Mouse (Mus musculus) heart, adult 2 months (tissue): ENCODE measurements around the gene Ppp2r5a. TPM values are rescaled to one million over a fixed set of nuclear protein-coding genes. Genes with fewer than 3 reads are reported as not detected.

Experiments
- DNase-seq, 2 experiments: peaks; one replicate each; pipeline ENCODE4 v3.0.0; 2021
- H3K27ac ChIP-seq: fragments of 200-600 bp; 2 replicates; pipeline ENCODE4 v1.8.1; 2022
- H3K27me3 ChIP-seq: fragments of 200-500 bp; 2 replicates; pipeline ENCODE4 v1.6.1; 2012; ENCODE audit warnings: mild to moderate bottlenecking, low read length, inconsistent platforms, mixed read lengths; ENCODE audit not compliant: control insufficient read depth, insufficient read depth
- H3K36me3 ChIP-seq: fragments of 200-500 bp; 2 replicates; pipeline ENCODE4 v1.6.1; 2012; ENCODE audit warnings: low read length, inconsistent platforms; ENCODE audit not compliant: control insufficient read depth, insufficient read depth
- H3K4me1 ChIP-seq: fragments of 200-500 bp; 2 replicates; pipeline ENCODE4 v1.6.1; 2011; ENCODE audit warnings: low read length; ENCODE audit not compliant: control insufficient read depth, insufficient read depth
- H3K4me3 ChIP-seq: fragments of 200-600 bp; 2 replicates; pipeline ENCODE4 v1.8.1; 2022
- H3K79me2 ChIP-seq: fragments of 200-500 bp; replicated peaks from 2 replicates; pipeline ENCODE4 v1.6.1; 2012; ENCODE audit warnings: mild to moderate bottlenecking, inconsistent platforms, low read length, moderate library complexity, mixed read lengths; ENCODE audit not compliant: control insufficient read depth, insufficient read depth
- H3K9ac ChIP-seq: fragments of 200-500 bp; 2 replicates; pipeline ENCODE4 v1.6.1; 2012; ENCODE audit warnings: low read depth, mild to moderate bottlenecking, control low read depth, inconsistent platforms, low read length, mixed read lengths
- CTCF ChIP-seq: fragments of 200-600 bp; IDR thresholded peaks from 2 replicates; pipeline ENCODE4 v1.8.1; 2022; ENCODE audit warnings: antibody characterized with exemption, mild to moderate bottlenecking, moderate library complexity
- EP300 ChIP-seq: fragments of 200-500 bp; IDR thresholded peaks from 2 replicates; pipeline ENCODE4 v1.6.1; 2011; ENCODE audit warnings: low read depth, low read length, control low read depth; ENCODE audit not compliant: insufficient read depth
- POLR2A ChIP-seq: fragments of 200-500 bp; IDR thresholded peaks from 2 replicates; pipeline ENCODE4 v1.6.1; 2011; ENCODE audit warnings: mild to moderate bottlenecking, low read depth, low read length, control low read depth; ENCODE audit not compliant: insufficient read depth
- WGBS: fragments of 180-500 bp; shearing (Covaris S2); methylation state at CpG from one replicate; pipeline ENCODE4 v1.1.7; 2018; 5-methylcytosine and 5-hydroxymethylcytosine counted together
- intact Hi-C: fragments of 180-260 bp; cut with DNase I; formaldehyde crosslinking; loops from one replicate; pipeline ENCODE4 v1.15.1; 2025
- polyA plus RNA-seq: library from polyadenylated mRNA; depleted of rRNA; stranded (reverse); fragments of >200 nt; gene quantifications from 2 replicates; pipeline ENCODE4 v1.2.3, GENCODE M21; 2012
- total RNA-seq, 2 experiments: library from RNA; stranded (reverse); gene quantifications; 2 replicates each; pipeline ENCODE4 v1.2.3; 2021

The Ppp2r5a gene
- total and polyA plus RNA-seq, 3 experiments: 53.7 to 110 (median 105) TPM

- 5% methylated on average over 35 of the region's 35 CpGs for WGBS
- H3K9ac ChIP-seq: peak overlapping the region; percentile 92
- no peak for TF ChIP-seq EP300
- TF ChIP-seq POLR2A: no peak
- TF ChIP-seq CTCF: no peak
- H3K4me3 ChIP-seq: peak overlapping the region; percentile 97
- H3K27ac ChIP-seq: peak overlapping the region; percentile 73
- DNase-seq: peak in 1 of 2 experiments; percentile 73
- intact Hi-C loops: no loop called here
- no peaks in the 10 kb centered on the region for H3K27me3 ChIP-seq
- no peaks in the 10 kb centered on the region for H3K79me2 ChIP-seq
- no peaks in the 10 kb centered on the region for H3K36me3 ChIP-seq
- peaks cover 2% of the 10 kb centered on the region; the same call in 1 of the 2 replicates for H3K4me1 ChIP-seq
Observed at GRCm38 (mm10) chr1:191326233-191326882, 76.7 kb downstream of the Ppp2r5a start.

- peak within 1 kb of the TSS; percentile 73 for H3K27ac ChIP-seq
- WGBS: under 1% methylated on average over 42 of the region's 42 CpGs
- TF ChIP-seq CTCF: no peak
- peak; percentile 92 for TF ChIP-seq POLR2A
- TF ChIP-seq EP300: 0 out of 2 replicates have a peak, but pooled peaks have one; percentile 34
- peaks cover 2% of the 10 kb centered on the region; the same call in 1 of the 2 replicates for H3K4me1 ChIP-seq
- H3K36me3 ChIP-seq: no peaks in the 10 kb centered on the region
- no peaks in the 10 kb centered on the region for H3K79me2 ChIP-seq
- H3K27me3 ChIP-seq: no peaks in the 10 kb centered on the region
- H3K4me3 ChIP-seq: peak within 1 kb of the TSS; percentile 97
- H3K9ac ChIP-seq: peak within 1 kb of the TSS; percentile 92
- peak; percentile 96 to 97 for DNase-seq
- intact Hi-C loops: no loop called here
Observed at GRCm38 (mm10) chr1:191325726-191326232, 77.3 kb downstream of the Ppp2r5a start, which contains the start of gene Tmem206. TSS of gene Tmem206 (plus strand) at chr1:191325912.

- peak overlapping the region; percentile 60 for H3K27ac ChIP-seq
- TF ChIP-seq CTCF (no peak), POLR2A (no peak), EP300 (no peak)
- H3K79me2 ChIP-seq: no peaks in the 10 kb centered on the region
- H3K4me3 ChIP-seq: no peak overlapping the region
- no peaks in the 10 kb centered on the region for H3K36me3 ChIP-seq
- WGBS: 81% methylated on average over 7 of the region's 7 CpGs
- no peaks in the 10 kb centered on the region for H3K27me3 ChIP-seq
- peaks cover 2% of the 10 kb centered on the region; the same call in 1 of the 2 replicates for H3K4me1 ChIP-seq
- intact Hi-C loops: loop anchor here (5.0 kb wide), 1 partner anchor 32 kb away; no protein-coding TSS in a partner anchor
- DNase-seq: no peak
- H3K9ac ChIP-seq: no peak overlapping the region
Observed at GRCm38 (mm10) chr1:191324733-191325590, 78.1 kb downstream of the Ppp2r5a start.

DNA sequence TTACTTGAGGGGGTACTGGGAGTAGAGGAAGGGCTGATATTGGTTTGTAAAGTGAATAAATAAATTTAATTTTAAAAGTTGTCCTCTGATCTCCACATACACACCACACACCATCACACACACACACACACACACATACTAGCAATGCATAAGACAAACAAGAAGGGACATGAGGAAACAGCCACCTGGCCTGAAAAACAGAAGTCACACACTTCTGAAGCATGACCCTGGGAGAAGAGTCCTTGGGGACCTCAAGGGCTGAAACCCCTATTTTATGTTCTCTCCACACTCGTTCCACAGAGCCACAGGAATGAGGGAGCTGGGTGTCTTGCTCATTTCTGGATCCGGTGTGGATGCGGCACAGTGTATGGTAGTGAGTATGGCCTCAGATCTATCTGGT, 79.7 kb downstream of the Ppp2r5a start:
- no peaks in the 10 kb centered on the region for H3K27me3 ChIP-seq
- peaks cover 2% of the 10 kb centered on the region; the same call in 1 of the 2 replicates for H3K4me1 ChIP-seq
- H3K9ac ChIP-seq: no peak overlapping the region
- no peak overlapping the region for H3K4me3 ChIP-seq
- DNase-seq: no peak
- no peak for TF ChIP-seq CTCF
- no peak for TF ChIP-seq EP300
- no peak for TF ChIP-seq POLR2A
- intact Hi-C loops: loop anchor here (5.0 kb wide), 1 partner anchor 34 kb away; no protein-coding TSS in a partner anchor
- H3K79me2 ChIP-seq: no peaks in the 10 kb centered on the region
- no peaks in the 10 kb centered on the region for H3K36me3 ChIP-seq
- H3K27ac ChIP-seq: no peak overlapping the region
- 88% methylated on average over 3 of the region's 3 CpGs for WGBS

- Histone ChIP-seq H3K27ac (peak overlapping the region; percentile 41; the same call in 1 of the 2 replicates), H3K4me1 (peaks cover 1% of the 10 kb centered on the region), H3K27me3 (no peaks in the 10 kb centered on the region), H3K36me3 (no peaks in the 10 kb centered on the region), H3K9ac (no peak overlapping the region), H3K4me3 (no peak overlapping the region), H3K79me2 (no peaks in the 10 kb centered on the region; the same call in none of the 2 replicates)
- WGBS: 24% methylated on average over 5 of the region's 5 CpGs
- intact Hi-C loops: loop anchor here (5.0 to 10.0 kb wide), 3 partner anchors 74 to 586 kb away; partner anchors contain the start of genes Lpgat1 and Slc30a1
- no peak for TF ChIP-seq CTCF
- no peak for DNase-seq
Observed at GRCm38 (mm10) chr1:191318686-191319085, 84.4 kb downstream of the Ppp2r5a start.
